Mouse (Mus musculus) heart, postnatal 0 days (tissue): ENCODE measurements around the gene Trip6.

Source experiments
- CTCF ChIP-seq: IDR thresholded peaks from 2 replicates; pipeline ENCODE4 v1.5.1; 2016; ENCODE audit warnings: antibody characterized with exemption, control low read depth, low read depth
- EP300 ChIP-seq: IDR thresholded peaks from 2 replicates; pipeline ENCODE4 v1.6.1; 2016; ENCODE audit warnings: antibody characterized with exemption, low read depth

DNA sequence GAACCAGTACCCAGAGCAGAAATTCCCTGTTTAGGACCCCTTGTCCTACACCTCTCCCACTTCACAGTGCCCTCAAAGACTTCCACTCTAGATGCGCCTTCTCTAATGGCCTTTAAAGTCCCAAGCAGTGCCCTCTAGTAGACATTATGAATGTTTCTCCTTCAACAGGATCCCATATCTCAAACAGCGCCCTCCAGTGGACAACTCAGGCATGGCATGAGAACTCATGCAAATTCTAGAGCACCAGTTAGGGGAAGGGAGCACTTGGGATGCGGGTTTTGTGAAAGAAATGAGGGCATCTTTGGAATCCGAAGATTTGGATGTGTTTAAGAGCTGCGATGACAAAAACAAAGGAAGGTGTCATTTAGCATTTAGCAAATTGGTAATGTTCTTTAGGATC is 29.2 kb downstream of the Trip6 start:
- TF ChIP-seq CTCF (peak; percentile 55), EP300 (no peak)
